Mouse (Mus musculus) forebrain, embryonic 14.5 days (tissue): Measurements from ENCODE around the gene Kalrn. TPM values are rescaled to one million over a fixed set of nuclear protein-coding genes. Genes with fewer than 3 reads are reported as not detected.
A peak's percentile ranks its signal among the peaks of the same experiment; 100 is the strongest.

Source experiments
- ATAC-seq: fragments of 200-750 bp; cut with Nextera tagmentation; 2 replicates; pipeline ENCODE4 v1.8.0; 2017; ENCODE audit warnings: mild to moderate bottlenecking, moderate library complexity
- DNase-seq: peaks from one replicate; pipeline ENCODE4 v3.0.0-alpha.2; 2015; ENCODE audit warnings: low spot score
- H3K27ac ChIP-seq: fragments of 300-500 bp; sonication (generic); 2 replicates; pipeline ENCODE4 v1.5.1; 2014; ENCODE audit warnings: low read depth, mild to moderate bottlenecking, control low read depth, low read length, moderate library complexity
- H3K27me3 ChIP-seq: fragments of 300-500 bp; sonication (generic); replicated peaks from 2 replicates; pipeline ENCODE4 v1.6.1; 2014; ENCODE audit warnings: low read length, control low read depth, mixed read lengths; ENCODE audit not compliant: control insufficient read depth, insufficient read depth
- H3K36me3 ChIP-seq: fragments of 300-500 bp; sonication (generic); 2 replicates; pipeline ENCODE4 v1.6.1; 2014; ENCODE audit warnings: low read length, control low read depth; ENCODE audit not compliant: control insufficient read depth, insufficient read depth
- H3K4me1 ChIP-seq: fragments of 300-500 bp; sonication (generic); 2 replicates; pipeline ENCODE4 v1.6.1; 2014; ENCODE audit warnings: antibody characterized with exemption, low read length, control low read depth; ENCODE audit not compliant: control insufficient read depth, insufficient read depth
- H3K4me2 ChIP-seq: fragments of 300-500 bp; sonication (generic); 2 replicates; pipeline ENCODE4 v1.6.1; 2014; ENCODE audit warnings: mild to moderate bottlenecking, control low read depth, low read length
- H3K4me3 ChIP-seq: fragments of 300-500 bp; sonication (generic); 2 replicates; pipeline ENCODE4 v1.5.1; 2014; ENCODE audit warnings: low read depth, low read length, control low read depth
- H3K9ac ChIP-seq: fragments of 300-500 bp; sonication (generic); 2 replicates; pipeline ENCODE4 v1.6.1; 2014; ENCODE audit warnings: mild to moderate bottlenecking, low read length, control low read depth, moderate library complexity
- H3K9me3 ChIP-seq: fragments of 300-500 bp; sonication (generic); replicated peaks from 2 replicates; pipeline ENCODE4 v1.6.1; 2016; ENCODE audit warnings: low read length, control low read depth, mixed read lengths; ENCODE audit not compliant: control insufficient read depth
- WGBS: fragments of 180-500 bp; shearing (Covaris S2); extraction: QIAGEN DNeasy Blood & Tissue Kit; methylation state at CpG from one replicate; pipeline ENCODE4 v1.1.7; 2014; 5-methylcytosine and 5-hydroxymethylcytosine counted together
- polyA plus RNA-seq: library from polyadenylated mRNA; unstranded; fragments of >200 nt; fragmentation: Nextera tagmentation; extraction: Ambion mirVana; gene quantifications from 2 replicates; pipeline ENCODE4 v1.2.1, GENCODE M21; 2014

Gene Kalrn
- polyA plus RNA-seq, 1 experiment from 2014 or later, result 19.7 TPM

GRCm38 (mm10) chr16:34592696-34593095, 19.4 kb upstream of the Kalrn start:
- H3K9me3 ChIP-seq, result no peaks in the 10 kb centered on the region
- DNase-seq (no peak), ATAC-seq (no peak)
- no peaks in the 10 kb centered on the region for H3K4me1 ChIP-seq
- H3K27me3 ChIP-seq, result no peaks in the 10 kb centered on the region
- no peak overlapping the region for H3K27ac ChIP-seq
- H3K9ac ChIP-seq, result no peak overlapping the region
- no peak overlapping the region for H3K4me3 ChIP-seq
- no peak overlapping the region for H3K4me2 ChIP-seq
- H3K36me3 ChIP-seq, result no peaks in the 10 kb centered on the region
- 82% methylated on average over 2 of the region's 2 CpGs for WGBS

- Histone ChIP-seq H3K27ac (no peak overlapping the region), H3K27me3 (no peaks in the 10 kb centered on the region), H3K9me3 (no peaks in the 10 kb centered on the region), H3K9ac (no peak overlapping the region), H3K4me1 (no peaks in the 10 kb centered on the region), H3K4me3 (no peak overlapping the region), H3K36me3 (no peaks in the 10 kb centered on the region), H3K4me2 (no peak overlapping the region)
- 93% methylated on average over 1 of the region's 1 CpGs for WGBS
- ATAC-seq (no peak), DNase-seq (no peak)
Measured at GRCm38 (mm10) chr16:34591934-34592333, 18.6 kb upstream of the Kalrn start.

GRCm38 (mm10) chr16:34579671-34580326, 6.5 kb upstream of the Kalrn start:
- no peak overlapping the region for H3K4me3 ChIP-seq
- H3K36me3 ChIP-seq, result no peaks in the 10 kb centered on the region
- no peak for DNase-seq
- 97% methylated on average over 4 of the region's 4 CpGs for WGBS
- 0 out of 2 replicates have a peak, but pooled peaks cover 4% of the 10 kb centered on the region for H3K9me3 ChIP-seq
- H3K27ac ChIP-seq, result no peak overlapping the region
- no peak for ATAC-seq
- peaks cover under 1% of the 10 kb centered on the region for H3K4me1 ChIP-seq
- H3K27me3 ChIP-seq, result no peaks in the 10 kb centered on the region
- H3K9ac ChIP-seq, result no peak overlapping the region
- no peak overlapping the region for H3K4me2 ChIP-seq

GRCm38 (mm10) chr16:34573856-34574491, 642 bp upstream of the Kalrn start:
- DNase-seq (peak; percentile 62), ATAC-seq (peak; percentile 80)
- H3K27me3 ChIP-seq, result no peaks in the 10 kb centered on the region
- peaks cover 25% of the 10 kb centered on the region for H3K4me1 ChIP-seq
- H3K9ac ChIP-seq, result peak overlapping the region; percentile 99
- no peaks in the 10 kb centered on the region for H3K9me3 ChIP-seq
- WGBS, result under 1% methylated on average over 41 of the region's 42 CpGs
- peak overlapping the region; percentile 95 for H3K4me2 ChIP-seq
- no peaks in the 10 kb centered on the region for H3K36me3 ChIP-seq
- peak overlapping the region; percentile 99 for H3K27ac ChIP-seq
- peak overlapping the region; percentile 92 for H3K4me3 ChIP-seq

GRCm38 (mm10) chr16:34572406-34573150, 754 bp downstream of the Kalrn start:
- Histone ChIP-seq H3K9me3 (no peaks in the 10 kb centered on the region), H3K27me3 (no peaks in the 10 kb centered on the region), H3K4me3 (peak overlapping the region; percentile 92), H3K4me1 (peaks cover 25% of the 10 kb centered on the region), H3K36me3 (no peaks in the 10 kb centered on the region), H3K4me2 (peak overlapping the region; percentile 95), H3K9ac (peak overlapping the region; percentile 99), H3K27ac (peak overlapping the region; percentile 99)
- DNase-seq, result peak; percentile 56
- WGBS, result under 1% methylated on average over 59 of the region's 61 CpGs
- ATAC-seq, result peak; percentile 13; the same call in 1 of the 2 replicates

- Histone ChIP-seq H3K4me3 (peak overlapping the region; percentile 92), H3K27ac (peak overlapping the region; percentile 99; the same call in 1 of the 2 replicates), H3K4me2 (peak overlapping the region; percentile 95), H3K4me1 (peaks cover 25% of the 10 kb centered on the region), H3K27me3 (no peaks in the 10 kb centered on the region), H3K9me3 (no peaks in the 10 kb centered on the region), H3K36me3 (peaks cover 3% of the 10 kb centered on the region; the same call in 1 of the 2 replicates), H3K9ac (peak overlapping the region; percentile 99)
- WGBS, result under 1% methylated on average over 10 of the region's 10 CpGs
- DNase-seq (peak; percentile 59), ATAC-seq (no peak)
Measured at GRCm38 (mm10) chr16:34571931-34572405, 1.4 kb downstream of the Kalrn start.

- DNase-seq, result no peak
- ATAC-seq, result no peak
- WGBS, result 50% methylated on average over 2 of the region's 2 CpGs
- no peak overlapping the region for H3K27ac ChIP-seq
- H3K9me3 ChIP-seq, result no peaks in the 10 kb centered on the region
- H3K4me2 ChIP-seq, result no peak overlapping the region
- H3K27me3 ChIP-seq, result no peaks in the 10 kb centered on the region
- H3K4me3 ChIP-seq, result no peak overlapping the region
- H3K36me3 ChIP-seq, result peaks cover 3% of the 10 kb centered on the region; the same call in 1 of the 2 replicates
- H3K4me1 ChIP-seq, result peaks cover 31% of the 10 kb centered on the region
- H3K9ac ChIP-seq, result no peak overlapping the region
Measured at GRCm38 (mm10) chr16:34569897-34570296, 3.4 kb downstream of the Kalrn start.

GRCm38 (mm10) chr16:34568831-34569230, 4.5 kb downstream of the Kalrn start:
- H3K27me3 ChIP-seq, result no peaks in the 10 kb centered on the region
- no peak overlapping the region for H3K27ac ChIP-seq
- H3K9me3 ChIP-seq, result no peaks in the 10 kb centered on the region
- DNase-seq (no peak), ATAC-seq (no peak)
- peaks cover 3% of the 10 kb centered on the region; the same call in 1 of the 2 replicates for H3K36me3 ChIP-seq
- H3K9ac ChIP-seq, result no peak overlapping the region
- H3K4me3 ChIP-seq, result no peak overlapping the region
- H3K4me2 ChIP-seq, result no peak overlapping the region
- peaks cover 32% of the 10 kb centered on the region for H3K4me1 ChIP-seq
- 88% methylated on average over 6 of the region's 6 CpGs for WGBS
